Mouse (Mus musculus) testis, adult 2 months (tissue): ENCODE data around the gene Cmip.

Experiments
- CTCF ChIP-seq: fragments of 200-500 bp; IDR thresholded peaks from 2 replicates; pipeline ENCODE4 v1.5.1; 2012; ENCODE audit warnings: low read depth, mild to moderate bottlenecking, inconsistent platforms, low read length, moderate library complexity; ENCODE audit not compliant: control insufficient read depth, insufficient read depth, insufficient replicate concordance
- POLR2A ChIP-seq: fragments of 200-500 bp; IDR thresholded peaks from 2 replicates; pipeline ENCODE4 v1.6.1; 2012; ENCODE audit warnings: low read depth, mild to moderate bottlenecking, inconsistent platforms, low read length, moderate library complexity; ENCODE audit not compliant: control insufficient read depth

DNA sequence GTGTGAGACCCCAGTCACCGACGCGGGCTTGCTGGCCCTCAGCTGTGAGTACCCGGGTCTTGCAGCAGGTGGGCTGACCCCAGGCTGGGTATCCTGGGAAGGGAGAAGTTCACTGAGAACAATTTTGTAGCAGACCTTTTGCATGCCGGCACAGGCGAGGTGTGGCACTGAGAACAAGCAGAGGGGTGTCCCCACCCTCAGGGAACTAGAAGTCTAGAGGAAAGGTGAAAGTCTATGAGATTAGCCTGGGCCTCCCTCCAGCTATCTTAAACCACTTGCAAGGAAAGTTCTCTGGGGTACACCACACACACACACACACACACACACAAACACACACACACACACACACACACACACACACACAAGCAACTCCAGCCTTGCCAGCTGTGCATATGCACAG lies 198.8 kb downstream of the Cmip start:
- TF ChIP-seq CTCF (no peak), POLR2A (no peak)
